Mouse (Mus musculus) T-helper 2 cell (primary cell): Measurements from ENCODE around the gene Napb.
"Not testable (repeated sequence)": the region's sequence is repeated elsewhere in the genome, so short reads cannot be mapped to it uniquely, and the experiment has no call there.

Source experiments
- in situ Hi-C: fragments of 300-600 bp; cut with MboI, MseI; formaldehyde crosslinking; loops from one replicate; pipeline ENCODE4 v1.15.1; 2025; ENCODE audit warnings: high pct_unique_total_duplicates

Gene Napb

GRCm38 (mm10) chr2:148732327-148733000 lies at the start of gene Napb:
Gene Napb (minus strand): TSS chr2:148732467.
- in situ Hi-C loops = no loop called here

GRCm38 (mm10) chr2:148781709-148782108 lies 49.4 kb upstream of the Napb start, which contains the start of gene 8030411F24Rik:
Gene 8030411F24Rik (plus strand): TSS chr2:148782009.
- in situ Hi-C loops = no loop called here

- in situ Hi-C loops = not testable (repeated sequence)
Observed at GRCm38 (mm10) chr2:148771397-148771796, 39.1 kb upstream of the Napb start, which contains the start of gene Cst11. Gene Cst11 (minus strand): TSS chr2:148771497.

- in situ Hi-C loops = no loop called here
Observed at GRCm38 (mm10) chr2:148763648-148764388, 31.6 kb upstream of the Napb start.

GRCm38 (mm10) chr2:148754310-148754846 lies 22.1 kb upstream of the Napb start:
- in situ Hi-C loops = loop anchor here (5.0 kb wide), 1 partner anchor 148 kb away; no protein-coding TSS in a partner anchor

GRCm38 (mm10) chr2:148751893-148752813 lies 19.9 kb upstream of the Napb start:
- in situ Hi-C loops = loop anchor here (5.0 kb wide), 1 partner anchor 150 kb away; no protein-coding TSS in a partner anchor

- in situ Hi-C loops = loop anchor here (5.0 kb wide), 1 partner anchor 152 kb away; no protein-coding TSS in a partner anchor
Observed at GRCm38 (mm10) chr2:148750058-148750457, 17.8 kb upstream of the Napb start, which contains the start of gene Cstl1. Gene Cstl1 (plus strand): TSS chr2:148750358.

- in situ Hi-C loops = no loop called here
Observed at GRCm38 (mm10) chr2:148743846-148744407, 11.7 kb upstream of the Napb start.

- in situ Hi-C loops = no loop called here
Observed at GRCm38 (mm10) chr2:148743001-148743400, 10.7 kb upstream of the Napb start.

GRCm38 (mm10) chr2:148731614-148732326 lies 497 bp downstream of the Napb start:
- in situ Hi-C loops = no loop called here

GRCm38 (mm10) chr2:148719271-148719995 lies 12.8 kb downstream of the Napb start:
- in situ Hi-C loops = no loop called here

- in situ Hi-C loops = no loop called here
Observed at GRCm38 (mm10) chr2:148717072-148717471, 15.2 kb downstream of the Napb start.

GRCm38 (mm10) chr2:148712326-148712725 lies 19.9 kb downstream of the Napb start:
- in situ Hi-C loops = no loop called here

GRCm38 (mm10) chr2:148707202-148707530 lies 25.1 kb downstream of the Napb start:
- in situ Hi-C loops = no loop called here

GRCm38 (mm10) chr2:148706409-148707201 lies 25.7 kb downstream of the Napb start:
- in situ Hi-C loops = no loop called here

GRCm38 (mm10) chr2:148698571-148698970 lies 33.7 kb downstream of the Napb start:
- in situ Hi-C loops = no loop called here

GRCm38 (mm10) chr2:148690781-148691180 lies 41.5 kb downstream of the Napb start:
- in situ Hi-C loops = no loop called here

- in situ Hi-C loops = no loop called here
Observed at GRCm38 (mm10) chr2:148690291-148690690, 42.0 kb downstream of the Napb start.
